Mouse (Mus musculus) forebrain, embryonic 12.5 days (tissue): ENCODE data around the gene Dpep1. TPM values are rescaled to one million over a fixed set of nuclear protein-coding genes. Genes with fewer than 3 reads are reported as not detected.
"Not testable (repeated sequence)": the region's sequence is repeated elsewhere in the genome, so short reads cannot be mapped to it uniquely, and the experiment has no call there.

Experiments used
- ATAC-seq: fragments of 200-750 bp; cut with Nextera tagmentation; 2 replicates; pipeline ENCODE4 v1.8.0; 2017; ENCODE audit warnings: moderate TSS enrichment; ENCODE audit not compliant: low FRiP score
- H3K27ac ChIP-seq: fragments of 300-500 bp; sonication (generic); 2 replicates; pipeline ENCODE4 v1.5.1; 2016; ENCODE audit warnings: mild to moderate bottlenecking
- H3K27me3 ChIP-seq: fragments of 300-500 bp; sonication (generic); 2 replicates; pipeline ENCODE4 v1.6.1; 2016; ENCODE audit warnings: mild to moderate bottlenecking
- H3K36me3 ChIP-seq: fragments of 300-500 bp; sonication (generic); replicated peaks from 2 replicates; pipeline ENCODE4 v1.6.1; 2016; ENCODE audit warnings: mild to moderate bottlenecking
- H3K4me1 ChIP-seq: fragments of 300-500 bp; sonication (generic); 2 replicates; pipeline ENCODE4 v1.6.1; 2016
- H3K4me2 ChIP-seq: fragments of 300-500 bp; sonication (generic); 2 replicates; pipeline ENCODE4 v1.6.1; 2016; ENCODE audit warnings: mild to moderate bottlenecking, moderate library complexity
- H3K4me3 ChIP-seq: fragments of 300-500 bp; sonication (generic); replicated peaks from 2 replicates; pipeline ENCODE4 v1.5.1; 2016; ENCODE audit warnings: mild to moderate bottlenecking
- H3K9ac ChIP-seq: fragments of 300-500 bp; sonication (generic); 2 replicates; pipeline ENCODE4 v1.6.1; 2016; ENCODE audit warnings: mild to moderate bottlenecking
- H3K9me3 ChIP-seq: fragments of 300-500 bp; sonication (generic); 2 replicates; pipeline ENCODE4 v1.6.1; 2016
- WGBS: fragments of 180-500 bp; shearing (Covaris S2); methylation state at CpG from one replicate; pipeline ENCODE4 v1.1.7; 2016; 5-methylcytosine and 5-hydroxymethylcytosine counted together
- polyA plus RNA-seq: library from polyadenylated mRNA; unstranded; fragments of >200 nt; fragmentation: Nextera tagmentation; extraction: Ambion mirVana; gene quantifications from 2 replicates; pipeline ENCODE4 v1.2.1, GENCODE M21; 2016

Dpep1 gene
- polyA plus RNA-seq, 1 experiment from 2014 or later = 0.52 TPM

DNA sequence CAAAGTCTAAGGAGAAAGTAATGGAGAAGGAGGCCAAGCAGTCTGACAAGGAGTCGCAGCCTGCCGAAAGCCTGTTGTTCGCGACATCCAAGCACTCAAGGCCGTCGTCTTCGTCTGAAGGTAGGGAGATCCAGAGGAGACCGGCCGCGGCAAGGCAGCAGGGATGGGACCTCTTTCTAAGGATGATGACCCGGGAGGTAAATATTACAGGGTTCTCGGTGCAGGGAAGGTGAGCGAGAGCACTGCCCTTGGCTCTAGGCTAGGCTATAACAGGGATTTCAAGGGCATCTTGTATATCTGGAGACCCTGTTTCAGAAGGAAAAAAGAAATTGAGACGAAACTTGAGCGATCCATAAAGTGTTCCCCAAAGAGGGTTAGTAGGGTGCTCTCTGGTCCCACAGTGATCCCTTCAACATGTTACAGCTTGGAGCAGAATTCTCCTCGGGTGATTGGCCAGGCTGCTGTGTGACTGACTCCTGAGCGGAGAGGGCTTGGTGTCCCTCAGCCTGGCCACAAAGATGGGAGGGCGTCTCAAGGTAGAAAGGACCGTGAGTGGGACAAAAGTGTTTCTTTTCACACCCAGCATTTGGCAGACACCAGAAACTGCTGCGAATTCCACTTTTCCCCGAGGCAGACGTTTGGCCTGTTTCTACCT, 27.2 kb downstream of the Dpep1 start:
- peak; percentile 28 for ATAC-seq
- Histone ChIP-seq H3K4me2 (peak overlapping the region; percentile 86), H3K9ac (peak overlapping the region; percentile 80), H3K9me3 (no peaks in the 10 kb centered on the region), H3K4me3 (peak overlapping the region; percentile 74), H3K4me1 (peaks cover 25% of the 10 kb centered on the region), H3K27ac (peak overlapping the region; percentile 32; the same call in 1 of the 2 replicates), H3K36me3 (peaks cover 21% of the 10 kb centered on the region), H3K27me3 (no peaks in the 10 kb centered on the region)
- WGBS = 18% methylated on average over 22 of the region's 22 CpGs

DNA sequence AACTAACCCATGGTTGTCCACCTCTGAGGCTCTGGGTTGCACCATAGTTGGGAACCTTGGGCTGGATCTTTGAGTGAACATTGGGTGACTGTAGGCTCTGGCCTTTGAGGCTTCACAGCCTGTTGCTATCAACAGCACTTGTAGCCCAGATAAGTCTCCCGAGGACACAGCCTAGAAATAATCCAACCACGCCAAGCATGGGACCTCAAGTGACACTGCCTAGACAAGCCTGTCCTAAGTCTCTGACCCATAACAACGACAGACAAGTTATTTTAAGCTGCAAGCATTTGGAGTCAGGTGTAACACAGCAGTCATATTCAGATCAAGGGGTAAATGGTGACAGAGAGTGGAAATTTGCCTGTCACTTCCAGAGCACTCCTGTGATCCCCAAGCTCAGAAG, 29.4 kb downstream of the Dpep1 start:
- H3K9ac ChIP-seq = no peak overlapping the region
- peaks cover 25% of the 10 kb centered on the region for H3K4me1 ChIP-seq

DNA sequence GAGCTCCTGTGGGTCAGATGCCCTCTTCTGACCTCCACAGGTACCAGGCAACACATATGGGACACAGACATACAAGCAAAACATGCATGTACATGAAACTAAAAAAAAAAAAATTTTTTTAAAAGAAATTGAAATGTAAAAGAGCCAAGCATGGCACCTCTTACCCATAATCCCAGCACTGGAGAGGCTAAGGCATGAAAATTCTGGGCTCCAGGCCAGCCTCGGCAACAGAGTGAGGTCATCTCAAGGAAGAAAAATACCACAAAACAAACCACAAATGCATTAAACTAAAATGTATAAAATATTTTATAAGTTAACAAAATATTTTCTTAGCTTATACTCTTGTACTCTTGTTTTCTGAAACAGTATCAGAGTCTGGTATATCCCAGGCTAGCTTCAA, 34.9 kb downstream of the Dpep1 start:
- ATAC-seq = no peak
- no peaks in the 10 kb centered on the region for H3K9me3 ChIP-seq
- 94% methylated on average over 1 of the region's 1 CpGs for WGBS
- H3K27ac ChIP-seq = no peak overlapping the region
- no peak overlapping the region for H3K4me3 ChIP-seq
- H3K9ac ChIP-seq = no peak overlapping the region
- H3K4me2 ChIP-seq = no peak overlapping the region
- no peaks in the 10 kb centered on the region for H3K27me3 ChIP-seq
- peaks cover 12% of the 10 kb centered on the region for H3K4me1 ChIP-seq
- no peaks in the 10 kb centered on the region for H3K36me3 ChIP-seq

More for the DNA sequence above, 29.4 kb downstream of the Dpep1 start:
- H3K36me3 ChIP-seq = no peaks in the 10 kb centered on the region
- no peaks in the 10 kb centered on the region for H3K9me3 ChIP-seq
- no peaks in the 10 kb centered on the region for H3K27me3 ChIP-seq
- 84% methylated on average over 3 of the region's 3 CpGs for WGBS
- no peak overlapping the region for H3K27ac ChIP-seq
- no peak overlapping the region for H3K4me3 ChIP-seq
- H3K4me2 ChIP-seq = no peak overlapping the region
- ATAC-seq = no peak

DNA sequence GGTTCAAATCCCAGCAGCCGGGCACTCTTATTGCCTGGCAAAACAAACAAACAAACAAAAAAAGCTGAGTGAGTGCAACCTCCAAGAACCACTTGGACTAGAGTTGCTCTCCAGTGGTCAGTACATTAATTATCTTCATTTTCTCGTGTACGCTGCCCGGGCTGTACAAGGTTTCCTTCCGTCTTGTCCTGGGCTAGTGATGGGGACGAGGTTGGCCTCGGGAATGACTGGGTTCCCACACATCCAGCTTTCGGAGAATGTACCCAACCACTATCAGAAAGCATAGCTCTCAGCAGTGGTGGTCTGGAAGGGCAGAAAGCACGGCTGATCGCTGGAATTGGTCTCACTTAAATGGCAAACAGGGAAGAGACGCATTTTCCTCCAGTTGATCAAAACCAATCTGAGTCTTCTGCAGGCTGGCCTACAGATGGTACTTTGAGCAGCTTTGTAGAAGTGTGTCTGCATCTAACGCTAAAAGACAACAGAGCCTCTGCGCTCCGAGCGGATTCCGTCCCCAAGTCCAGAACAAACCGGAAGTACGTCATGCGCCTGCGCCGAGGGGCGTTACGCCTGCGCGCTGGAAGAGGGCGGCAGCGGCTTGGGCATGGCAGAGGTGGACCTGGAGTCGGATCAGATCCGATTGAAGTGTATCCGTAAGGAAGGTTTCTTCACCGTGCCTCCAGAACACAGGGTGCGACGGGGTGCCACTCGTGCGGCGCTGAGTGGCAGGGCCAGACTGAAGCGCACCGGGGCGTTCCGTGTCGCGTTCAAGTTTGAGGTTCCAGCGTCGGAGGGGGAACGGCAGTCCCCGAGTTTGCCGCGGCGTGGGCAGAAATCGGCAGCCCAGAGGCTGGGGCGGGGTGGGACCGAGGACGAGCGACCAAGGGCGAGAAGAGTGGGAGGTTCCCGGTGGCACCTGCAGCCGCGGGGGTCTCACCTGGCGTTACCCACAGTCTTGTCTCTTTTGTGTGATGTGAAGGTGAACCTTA, 38.5 kb downstream of the Dpep1 start, which contains the start of gene Cdk10:
Gene Cdk10 (plus strand): TSS at position 565 of the 989 bp plus-strand sequence.
- Histone ChIP-seq H3K36me3 (peaks cover 24% of the 10 kb centered on the region), H3K27me3 (no peaks in the 10 kb centered on the region), H3K4me3 (peak within 1 kb of the TSS; percentile 85), H3K4me1 (peaks cover 12% of the 10 kb centered on the region), H3K9ac (peak within 1 kb of the TSS; percentile 95), H3K4me2 (peak within 1 kb of the TSS; percentile 95), H3K27ac (peak within 1 kb of the TSS; percentile 84), H3K9me3 (no peaks in the 10 kb centered on the region)
- peak; percentile 92 for ATAC-seq
- 3% methylated on average over 59 of the region's 59 CpGs for WGBS

DNA sequence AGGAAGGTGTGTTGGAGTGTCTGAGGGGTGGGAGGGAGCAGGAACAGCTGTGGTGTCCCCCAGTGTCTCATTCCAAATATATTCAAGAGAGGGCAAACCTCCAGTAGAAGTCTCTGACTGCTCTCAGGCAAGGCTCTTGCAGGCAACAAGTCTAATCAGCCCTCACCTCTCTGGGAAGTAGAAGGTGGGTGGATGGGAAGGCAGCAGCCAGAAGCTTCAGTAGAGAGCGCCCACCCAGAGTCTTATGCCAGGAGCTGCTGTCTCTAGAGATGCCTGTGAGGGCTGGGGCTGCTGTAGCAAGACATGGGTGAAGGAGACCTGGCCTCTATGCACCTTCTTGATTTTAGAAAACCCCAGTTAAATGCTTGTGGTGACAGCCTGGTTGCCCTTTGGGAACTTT, 42.4 kb downstream of the Dpep1 start:
- H3K4me2 ChIP-seq = no peak overlapping the region
- H3K36me3 ChIP-seq = peaks cover 27% of the 10 kb centered on the region
- peaks cover 8% of the 10 kb centered on the region for H3K27me3 ChIP-seq
- peaks cover 12% of the 10 kb centered on the region for H3K4me1 ChIP-seq
- no peaks in the 10 kb centered on the region for H3K9me3 ChIP-seq
- no peak for ATAC-seq
- H3K27ac ChIP-seq = no peak overlapping the region
- no peak overlapping the region for H3K9ac ChIP-seq
- H3K4me3 ChIP-seq = no peak overlapping the region
- 100% methylated on average over 1 of the region's 1 CpGs for WGBS

DNA sequence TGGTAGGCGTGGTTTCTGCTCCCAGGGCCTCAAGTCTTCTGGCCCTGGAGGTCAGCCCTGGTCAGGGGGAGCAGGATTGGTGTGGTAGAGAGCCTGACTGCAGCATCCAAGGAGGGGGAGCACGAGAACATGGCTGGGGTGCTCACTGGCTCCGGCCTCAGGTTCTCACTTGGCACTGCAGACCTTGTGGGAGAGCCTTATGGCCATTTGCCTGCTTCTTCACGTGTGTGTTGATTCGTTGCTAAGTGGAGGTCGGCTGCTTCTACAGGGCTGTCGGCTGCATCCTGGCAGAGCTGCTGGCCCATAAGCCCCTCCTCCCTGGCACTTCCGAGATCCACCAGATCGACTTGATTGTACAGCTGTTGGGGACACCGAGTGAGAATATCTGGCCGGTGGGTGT, 44.3 kb downstream of the Dpep1 start:
- H3K27ac ChIP-seq, H3K4me3 ChIP-seq, ATAC-seq, H3K4me2 ChIP-seq, H3K9ac ChIP-seq, H3K9me3 ChIP-seq: not testable (repeated sequence)
- WGBS = 87% methylated on average over 11 of the region's 11 CpGs
- peaks cover 27% of the 10 kb centered on the region for H3K36me3 ChIP-seq
- H3K27me3 ChIP-seq = peaks cover 28% of the 10 kb centered on the region
- peaks cover 13% of the 10 kb centered on the region for H3K4me1 ChIP-seq

DNA sequence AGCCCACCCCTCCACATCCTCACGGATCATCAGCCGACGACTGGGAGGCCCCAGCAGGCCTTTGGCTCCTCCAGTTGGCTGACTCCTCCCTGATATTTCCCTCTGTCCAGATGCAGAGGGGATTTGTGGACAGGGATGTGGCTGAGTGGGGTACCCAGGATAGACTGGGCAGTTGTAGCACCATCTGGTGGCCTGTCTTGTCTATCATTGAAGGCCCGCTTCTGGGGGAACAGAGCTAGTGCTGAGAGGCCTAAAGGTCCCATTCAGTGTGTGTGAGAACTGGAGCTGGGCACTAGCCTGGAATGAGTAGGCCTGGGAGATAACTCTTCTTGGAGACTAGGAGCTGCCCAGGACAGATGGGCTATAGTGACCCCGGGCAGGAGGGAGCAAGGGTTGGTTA, 45.7 kb downstream of the Dpep1 start:
- Histone ChIP-seq H3K27ac (no peak overlapping the region), H3K9ac (no peak overlapping the region), H3K36me3 (peaks cover 24% of the 10 kb centered on the region), H3K4me2 (no peak overlapping the region), H3K9me3 (no peaks in the 10 kb centered on the region), H3K27me3 (peaks cover 42% of the 10 kb centered on the region), H3K4me3 (no peak overlapping the region), H3K4me1 (peaks cover 20% of the 10 kb centered on the region)
- WGBS = 66% methylated on average over 5 of the region's 5 CpGs
- ATAC-seq = no peak

DNA sequence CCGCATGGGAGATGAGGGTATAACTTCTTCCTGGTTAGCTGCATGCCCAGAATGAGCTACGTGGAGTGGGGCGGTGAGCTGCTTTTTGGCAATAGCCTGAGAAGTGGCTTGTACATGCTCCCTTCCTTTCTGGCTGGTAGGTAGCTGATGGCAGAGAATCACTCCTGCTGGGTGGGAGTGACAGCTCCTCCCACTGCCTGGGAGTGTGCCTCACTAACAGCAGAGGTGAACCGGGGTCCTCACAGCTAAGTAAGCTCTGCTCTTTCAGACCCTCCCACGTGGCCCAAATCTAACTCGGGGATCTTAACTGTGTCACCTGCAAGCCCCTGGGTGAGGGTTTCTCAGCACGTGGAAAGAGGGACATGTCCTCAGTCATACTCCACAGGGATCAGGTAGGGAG, 46.5 kb downstream of the Dpep1 start:
- H3K9me3 ChIP-seq = no peaks in the 10 kb centered on the region
- peaks cover 20% of the 10 kb centered on the region for H3K4me1 ChIP-seq
- no peak overlapping the region for H3K4me2 ChIP-seq
- no peak for ATAC-seq
- H3K27ac ChIP-seq = no peak overlapping the region
- H3K36me3 ChIP-seq = peaks cover 16% of the 10 kb centered on the region
- H3K27me3 ChIP-seq = peaks cover 46% of the 10 kb centered on the region
- no peak overlapping the region for H3K9ac ChIP-seq
- no peak overlapping the region for H3K4me3 ChIP-seq
- 62% methylated on average over 7 of the region's 7 CpGs for WGBS

DNA sequence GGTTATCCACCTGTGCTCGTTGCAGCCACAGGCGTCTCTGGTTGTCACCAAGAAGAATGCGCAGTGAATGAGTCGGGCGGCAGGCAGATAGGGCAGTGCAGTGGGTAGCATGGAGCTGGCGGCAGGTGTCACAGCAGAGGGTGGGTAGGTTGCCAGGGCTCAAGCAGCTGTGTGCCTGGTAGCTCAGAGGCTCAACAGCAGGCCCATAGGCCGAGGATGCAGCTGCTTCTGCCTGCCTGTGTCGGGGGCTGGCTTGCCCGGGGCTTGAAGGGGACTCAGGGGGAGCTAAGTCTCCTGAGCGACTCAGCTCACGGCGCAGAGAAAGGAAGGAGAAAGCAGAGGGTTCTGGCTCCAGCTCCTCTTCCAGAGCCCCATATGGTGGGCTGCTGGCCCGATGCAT, 47.3 kb downstream of the Dpep1 start:
- Histone ChIP-seq H3K9ac (no peak overlapping the region), H3K4me1 (peaks cover 20% of the 10 kb centered on the region), H3K4me3 (no peak overlapping the region), H3K27me3 (peaks cover 46% of the 10 kb centered on the region), H3K9me3 (no peaks in the 10 kb centered on the region), H3K27ac (no peak overlapping the region), H3K4me2 (no peak overlapping the region), H3K36me3 (peaks cover 12% of the 10 kb centered on the region)
- WGBS = 64% methylated on average over 13 of the region's 13 CpGs
- no peak for ATAC-seq

DNA sequence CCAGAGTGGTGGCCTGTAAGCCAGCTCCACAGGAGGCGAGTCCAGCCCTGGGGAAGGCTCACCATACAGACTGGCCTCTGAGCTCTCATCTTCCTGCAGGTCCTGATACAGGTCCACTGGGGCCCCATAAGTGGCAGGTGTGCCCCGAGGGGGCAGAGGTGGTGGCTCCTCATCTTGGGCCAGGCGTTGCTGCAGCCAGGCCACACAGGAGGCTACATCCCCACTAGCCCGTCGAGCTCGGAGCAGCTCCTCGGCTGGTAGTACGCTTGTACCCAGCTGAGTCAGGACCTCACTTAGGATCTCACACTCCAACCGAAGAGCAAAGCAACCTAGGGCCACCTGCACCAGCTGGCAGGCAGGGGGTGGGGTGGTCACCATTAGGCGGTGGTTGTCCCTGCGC, 47.7 kb downstream of the Dpep1 start:
- H3K27ac ChIP-seq = no peak overlapping the region
- peaks cover 46% of the 10 kb centered on the region for H3K27me3 ChIP-seq
- H3K9ac ChIP-seq = no peak overlapping the region
- H3K9me3 ChIP-seq = no peaks in the 10 kb centered on the region
- no peak for ATAC-seq
- H3K4me1 ChIP-seq = peaks cover 20% of the 10 kb centered on the region
- H3K4me3 ChIP-seq = no peak overlapping the region
- no peak overlapping the region for H3K4me2 ChIP-seq
- peaks cover 9% of the 10 kb centered on the region; the same call in 1 of the 2 replicates for H3K36me3 ChIP-seq
- WGBS = 81% methylated on average over 11 of the region's 11 CpGs

DNA sequence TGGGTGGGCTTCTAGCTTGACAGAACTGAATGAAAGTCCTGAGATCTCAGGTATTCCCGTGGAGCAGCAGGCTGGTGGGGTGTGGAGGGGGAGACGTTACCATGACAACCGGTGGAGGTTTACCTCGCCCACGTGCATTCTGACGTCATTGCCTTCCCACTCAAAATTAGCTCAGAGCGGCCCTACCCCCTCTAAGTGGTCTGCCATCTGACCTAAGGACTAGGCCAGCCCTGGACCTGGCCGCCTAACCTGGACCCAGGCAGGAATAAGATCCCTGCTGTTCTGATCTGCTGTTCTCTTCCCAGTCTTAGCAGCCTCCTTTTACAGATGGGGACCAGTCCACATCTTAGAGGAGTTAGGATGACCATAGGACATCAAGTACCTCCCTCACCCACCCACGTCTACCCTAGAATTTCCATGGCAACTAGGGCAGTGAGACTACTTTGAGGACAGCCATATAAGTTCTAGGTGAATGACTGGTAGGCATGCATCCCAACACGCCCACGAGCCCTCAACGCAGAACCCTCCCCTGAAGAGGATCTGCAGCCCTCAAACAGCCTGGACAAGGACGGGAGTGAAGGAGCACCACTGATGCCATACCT, 49.0 kb downstream of the Dpep1 start:
- Histone ChIP-seq H3K4me2 (peak overlapping the region; percentile 83), H3K27me3 (peaks cover 46% of the 10 kb centered on the region), H3K9me3 (no peaks in the 10 kb centered on the region), H3K36me3 (0 out of 2 replicates have a peak, but pooled peaks cover 3% of the 10 kb centered on the region), H3K4me1 (peaks cover 20% of the 10 kb centered on the region), H3K9ac (no peak overlapping the region; the same call in 1 of the 2 replicates), H3K27ac (no peak overlapping the region), H3K4me3 (peak overlapping the region; percentile 46)
- WGBS = 37% methylated on average over 13 of the region's 13 CpGs
- no peak for ATAC-seq
